Mouse (Mus musculus): ENCODE results near the gene Gm9507. TPM values are rescaled to one million over a fixed set of nuclear protein-coding genes. Genes with fewer than 3 reads are reported as not detected.
"Not testable (repeated sequence)": the region's sequence is repeated elsewhere in the genome, so short reads cannot be mapped to it uniquely, and the experiment has no call there.

The Gm9507 gene
- polyA plus RNA-seq, 1 experiment: not detected

DNA sequence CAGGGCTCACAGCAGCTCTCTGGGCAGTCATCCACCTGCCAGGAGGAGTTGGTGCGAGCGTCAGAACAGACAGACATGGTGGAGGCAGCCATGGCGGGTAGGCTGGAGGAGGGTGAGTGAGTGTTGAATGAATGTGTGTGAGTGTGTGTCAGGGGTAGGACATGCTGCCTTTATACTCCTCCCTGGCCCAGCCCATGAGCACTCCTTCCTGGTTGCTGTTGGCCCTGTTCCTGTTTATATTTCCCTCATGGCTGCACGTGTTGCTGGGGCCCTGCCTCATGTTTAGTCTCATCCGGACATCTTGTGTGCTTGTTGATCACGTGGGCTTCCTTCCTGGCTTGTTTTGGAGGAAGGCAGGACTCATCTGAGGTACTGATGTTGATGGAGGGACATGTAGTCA is 15.3 kb upstream of the Gm9507 start, which contains the start of gene Krtap10-4:
Gene Krtap10-4 (minus strand): TSS at position 145 of the 400 bp plus-strand sequence.
- H3K4me3 ChIP-seq (ENCODE audit: control insufficient read depth, low read depth, low read length): no peak within 1 kb of the TSS
- H3K27me3 ChIP-seq (ENCODE audit: control insufficient read depth, insufficient read depth, low read length): no peaks in the 10 kb centered on the region
- H3K36me3 ChIP-seq (ENCODE audit: control insufficient read depth, insufficient read depth, low read length): no peaks in the 10 kb centered on the region
- H3K27ac ChIP-seq (ENCODE audit: control insufficient read depth, insufficient read depth, low read depth, low read length): no peak within 1 kb of the TSS
- no peaks in the 10 kb centered on the region for H3K4me1 ChIP-seq (ENCODE audit: control insufficient read depth, insufficient read depth, low read length)
- TF ChIP-seq CTCF (IDR thresholded peaks at IDR 0.05; ENCODE audit: control insufficient read depth, insufficient read depth, insufficient replicate concordance, low read depth, low read length): no peak
- no peak for TF ChIP-seq POLR2A (IDR thresholded peaks at IDR 0.05; ENCODE audit: control insufficient read depth, low read depth, low read length)

DNA sequence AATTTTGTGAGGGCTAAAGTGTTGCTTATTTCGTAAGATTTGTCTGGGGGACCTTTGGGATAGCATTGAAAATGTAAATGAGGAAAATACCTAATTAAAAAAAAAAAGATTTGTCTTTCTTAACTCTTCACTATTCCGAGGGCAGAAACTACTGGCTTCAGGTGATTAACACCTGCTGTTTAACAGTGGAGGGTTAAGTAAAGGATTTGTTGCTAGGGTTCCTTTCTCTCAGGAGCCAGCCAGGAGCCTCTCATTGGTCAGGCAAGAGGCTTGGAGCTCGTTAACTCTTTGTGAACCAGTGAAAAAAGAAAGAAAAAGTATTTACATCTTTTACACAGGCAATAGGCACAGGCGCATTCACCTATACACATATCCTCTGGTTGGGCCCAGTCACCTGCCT is 7.6 kb upstream of the Gm9507 start:
- TF ChIP-seq CTCF (IDR thresholded peaks at IDR 0.05; ENCODE audit: control insufficient read depth, insufficient read depth, insufficient replicate concordance, low read depth, low read length) (no peak), POLR2A (IDR thresholded peaks at IDR 0.05; ENCODE audit: control insufficient read depth, low read depth, low read length) (no peak)
- no peaks in the 10 kb centered on the region for H3K27me3 ChIP-seq (ENCODE audit: control insufficient read depth, insufficient read depth, low read length)
- H3K4me3 ChIP-seq (ENCODE audit: control insufficient read depth, low read depth, low read length): no peak overlapping the region
- no peaks in the 10 kb centered on the region for H3K36me3 ChIP-seq (ENCODE audit: control insufficient read depth, insufficient read depth, low read length)
- no peak overlapping the region for H3K27ac ChIP-seq (ENCODE audit: control insufficient read depth, insufficient read depth, low read depth, low read length)
- no peaks in the 10 kb centered on the region for H3K4me1 ChIP-seq (ENCODE audit: control insufficient read depth, insufficient read depth, low read length)

DNA sequence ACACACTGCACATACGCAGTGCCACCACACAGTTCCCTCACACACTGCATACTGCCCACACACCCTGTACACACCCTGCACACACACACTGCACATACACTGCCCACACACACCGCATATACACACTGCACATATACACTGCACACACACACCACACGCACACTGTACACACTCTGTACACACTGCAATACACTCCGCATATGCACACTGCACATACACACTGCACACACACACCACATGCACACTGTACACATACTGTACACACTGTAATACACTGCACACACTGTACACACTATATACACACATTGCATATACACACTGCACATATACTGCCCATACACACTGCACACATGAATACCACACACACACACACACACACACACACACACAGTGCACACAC is 6.9 kb upstream of the Gm9507 start:
- TF ChIP-seq CTCF (IDR thresholded peaks at IDR 0.05; ENCODE audit: control insufficient read depth, insufficient read depth, insufficient replicate concordance, low read depth, low read length) (no peak), POLR2A (IDR thresholded peaks at IDR 0.05; ENCODE audit: control insufficient read depth, low read depth, low read length) (no peak)
- no peaks in the 10 kb centered on the region for H3K36me3 ChIP-seq (ENCODE audit: control insufficient read depth, insufficient read depth, low read length)
- no peaks in the 10 kb centered on the region for H3K27me3 ChIP-seq (ENCODE audit: control insufficient read depth, insufficient read depth, low read length)
- no peaks in the 10 kb centered on the region for H3K4me1 ChIP-seq (ENCODE audit: control insufficient read depth, insufficient read depth, low read length)
- H3K27ac ChIP-seq (ENCODE audit: control insufficient read depth, insufficient read depth, low read depth, low read length): no peak overlapping the region
- no peak overlapping the region for H3K4me3 ChIP-seq (ENCODE audit: control insufficient read depth, low read depth, low read length)

DNA sequence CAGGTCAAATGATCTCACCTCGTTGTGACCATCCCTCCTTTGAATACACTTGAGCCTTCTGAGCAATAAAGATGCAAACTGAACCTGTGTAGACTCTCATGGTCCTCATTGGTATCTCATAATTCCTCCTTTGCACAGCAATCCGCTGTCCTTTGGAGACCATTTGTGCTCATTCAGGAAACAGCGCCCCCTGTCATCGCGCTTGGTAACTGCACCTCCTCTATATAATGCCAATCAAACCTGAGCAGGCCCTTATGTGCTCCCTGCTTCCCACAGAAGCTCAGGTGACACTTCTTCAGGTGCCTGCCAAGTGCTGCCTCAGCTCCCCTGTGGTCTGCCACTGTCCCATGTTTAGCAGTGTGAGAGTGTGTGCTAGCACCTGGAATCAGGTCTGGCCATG is 3.9 kb upstream of the Gm9507 start:
- no peak overlapping the region for H3K4me3 ChIP-seq (ENCODE audit: control insufficient read depth, low read depth, low read length)
- H3K4me1 ChIP-seq (ENCODE audit: control insufficient read depth, insufficient read depth, low read length): no peaks in the 10 kb centered on the region
- no peaks in the 10 kb centered on the region for H3K27me3 ChIP-seq (ENCODE audit: control insufficient read depth, insufficient read depth, low read length)
- TF ChIP-seq CTCF (IDR thresholded peaks at IDR 0.05; ENCODE audit: control insufficient read depth, insufficient read depth, insufficient replicate concordance, low read depth, low read length) (peak; percentile 78; the same call in 1 of the 2 replicates), POLR2A (IDR thresholded peaks at IDR 0.05; ENCODE audit: control insufficient read depth, low read depth, low read length) (no peak)
- no peaks in the 10 kb centered on the region for H3K36me3 ChIP-seq (ENCODE audit: control insufficient read depth, insufficient read depth, low read length)
- H3K27ac ChIP-seq (ENCODE audit: control insufficient read depth, insufficient read depth, low read depth, low read length): no peak overlapping the region

DNA sequence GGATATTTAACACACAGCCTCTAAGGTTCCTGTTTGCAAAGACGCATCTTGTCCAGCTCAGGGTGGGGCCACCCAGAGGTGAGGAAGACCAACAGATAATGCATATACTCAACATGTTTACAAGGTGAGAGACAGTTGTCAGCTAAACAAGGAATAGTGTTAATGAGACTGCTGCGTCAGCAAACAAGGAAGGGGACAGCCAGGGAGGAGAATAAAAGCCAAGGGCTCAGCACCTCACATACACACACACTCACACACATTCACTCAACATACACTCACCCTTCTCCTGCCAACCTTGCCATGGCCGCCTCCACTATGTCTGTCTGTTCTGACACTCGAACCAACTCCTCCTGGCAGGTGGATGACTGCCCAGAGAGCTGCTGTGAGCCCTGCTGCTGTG is 2.7 kb upstream of the Gm9507 start, which contains the start of gene Gm2696:
Gene Gm2696 (plus strand): TSS at position 301 of the 400 bp plus-strand sequence.
- Histone ChIP-seq H3K4me3 (ENCODE audit: control insufficient read depth, low read depth, low read length) (no peak within 1 kb of the TSS), H3K36me3 (ENCODE audit: control insufficient read depth, insufficient read depth, low read length) (no peaks in the 10 kb centered on the region), H3K4me1 (ENCODE audit: control insufficient read depth, insufficient read depth, low read length) (no peaks in the 10 kb centered on the region), H3K27ac (ENCODE audit: control insufficient read depth, insufficient read depth, low read depth, low read length) (no peak within 1 kb of the TSS), H3K27me3 (ENCODE audit: control insufficient read depth, insufficient read depth, low read length) (no peaks in the 10 kb centered on the region)
- TF ChIP-seq CTCF (IDR thresholded peaks at IDR 0.05; ENCODE audit: control insufficient read depth, insufficient read depth, insufficient replicate concordance, low read depth, low read length) (no peak), POLR2A (IDR thresholded peaks at IDR 0.05; ENCODE audit: control insufficient read depth, low read depth, low read length) (no peak)

DNA sequence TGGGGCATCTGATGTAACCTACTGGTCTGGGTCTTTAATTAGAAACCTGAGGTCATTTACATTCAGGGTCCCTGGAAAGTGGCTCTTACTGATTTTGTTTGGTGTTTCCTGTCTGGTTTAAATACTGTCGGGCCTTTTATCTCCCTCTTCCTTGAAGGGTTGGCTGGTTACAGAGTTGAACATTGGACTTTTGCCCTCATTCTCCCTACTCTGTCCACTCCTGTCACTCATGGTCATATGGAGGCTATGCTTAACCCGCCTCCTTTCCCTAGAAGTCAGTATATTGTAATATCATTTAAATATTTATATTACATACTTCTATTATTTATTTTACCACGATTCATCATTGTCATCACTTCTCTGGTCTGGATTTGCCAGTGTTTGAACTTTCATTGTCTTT is 7.5 kb downstream of the Gm9507 start:
- Histone ChIP-seq H3K36me3 (ENCODE audit: control insufficient read depth, insufficient read depth, low read length) (no peaks in the 10 kb centered on the region), H3K27me3 (ENCODE audit: control insufficient read depth, insufficient read depth, low read length) (no peaks in the 10 kb centered on the region), H3K4me1 (ENCODE audit: control insufficient read depth, insufficient read depth, low read length) (no peaks in the 10 kb centered on the region), H3K27ac (ENCODE audit: control insufficient read depth, insufficient read depth, low read depth, low read length) (no peak overlapping the region), H3K4me3 (ENCODE audit: control insufficient read depth, low read depth, low read length) (no peak overlapping the region)
- TF ChIP-seq CTCF (IDR thresholded peaks at IDR 0.05; ENCODE audit: control insufficient read depth, insufficient read depth, insufficient replicate concordance, low read depth, low read length) (no peak), POLR2A (IDR thresholded peaks at IDR 0.05; ENCODE audit: control insufficient read depth, low read depth, low read length) (no peak)

DNA sequence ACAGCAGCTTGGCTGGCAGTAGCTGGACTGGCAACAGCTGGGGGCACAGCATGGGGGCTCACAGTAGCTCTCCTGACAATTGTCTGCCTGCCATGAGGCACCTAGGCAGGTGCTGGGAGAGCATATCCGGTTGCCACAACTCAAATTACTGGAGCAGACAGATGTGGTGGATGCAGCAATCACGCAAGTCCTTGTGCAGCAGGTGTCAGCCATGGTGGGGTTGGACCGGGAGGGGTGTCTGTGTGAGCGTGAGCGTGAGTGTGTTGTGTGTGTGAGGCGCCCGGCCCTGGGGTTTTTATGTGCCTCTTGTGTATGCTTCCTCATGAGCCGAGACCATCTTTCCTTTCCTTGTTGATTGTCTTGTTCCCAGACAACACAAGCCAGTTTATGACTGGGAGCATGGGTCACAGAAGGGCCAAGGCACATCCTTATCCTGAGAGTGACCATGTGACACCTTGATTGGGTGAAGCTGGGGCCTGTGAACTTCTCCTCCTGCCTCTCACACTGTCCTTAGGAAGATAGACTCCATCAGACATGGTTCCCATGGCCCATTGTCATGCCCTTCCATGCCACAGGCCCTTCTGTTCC is 12.6 kb downstream of the Gm9507 start, which contains the start of gene Gm19668:
Gene Gm19668 (minus strand): TSS at position 213 of the 588 bp plus-strand sequence.
- H3K36me3 ChIP-seq (ENCODE audit: control insufficient read depth, insufficient read depth, low read length): no peaks in the 10 kb centered on the region
- H3K27me3 ChIP-seq (ENCODE audit: control insufficient read depth, insufficient read depth, low read length): no peaks in the 10 kb centered on the region
- no peak within 1 kb of the TSS for H3K4me3 ChIP-seq (ENCODE audit: control insufficient read depth, low read depth, low read length)
- no peaks in the 10 kb centered on the region for H3K4me1 ChIP-seq (ENCODE audit: control insufficient read depth, insufficient read depth, low read length)
- TF ChIP-seq POLR2A (IDR thresholded peaks at IDR 0.05; ENCODE audit: control insufficient read depth, low read depth, low read length) (no peak), CTCF (IDR thresholded peaks at IDR 0.05; ENCODE audit: control insufficient read depth, insufficient read depth, insufficient replicate concordance, low read depth, low read length) (no peak)
- no peak within 1 kb of the TSS for H3K27ac ChIP-seq (ENCODE audit: control insufficient read depth, insufficient read depth, low read depth, low read length)

DNA sequence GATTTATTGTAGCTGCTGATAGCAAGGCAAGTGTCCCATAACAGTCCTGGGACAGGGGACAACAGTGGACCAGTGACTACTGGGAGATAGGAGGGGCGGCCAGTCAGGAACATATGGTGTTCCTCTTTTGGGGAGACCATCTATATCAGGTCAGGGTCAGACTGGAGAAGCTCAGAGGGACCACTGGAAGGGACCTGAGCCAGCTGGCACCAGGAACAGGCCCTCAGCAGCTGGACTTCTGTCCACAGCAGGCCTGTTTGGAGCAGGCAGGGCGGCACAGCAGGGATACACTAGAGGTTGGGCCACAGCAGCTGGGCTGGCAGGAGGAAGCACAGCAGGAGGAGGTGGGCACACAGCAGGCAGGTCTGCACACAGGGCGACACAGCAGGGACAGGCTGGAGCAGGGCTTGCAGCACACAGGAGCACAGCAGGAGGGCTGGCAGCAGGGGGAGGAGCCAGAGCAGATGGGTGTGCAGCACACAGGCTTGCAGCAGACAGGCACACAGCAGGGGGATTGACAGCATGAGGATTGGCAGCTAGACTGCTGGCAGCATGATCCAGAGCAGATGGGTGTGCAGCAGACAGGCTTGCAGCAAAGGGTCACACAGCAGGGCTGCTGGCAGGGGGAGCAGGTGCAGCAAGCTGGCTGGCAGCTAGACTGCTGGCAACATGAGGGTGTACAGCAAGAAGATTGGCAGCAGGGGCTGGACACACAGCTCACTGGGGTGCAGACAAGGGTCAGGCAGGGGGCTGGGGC is 13.3 kb downstream of the Gm9507 start:
- H3K4me3 ChIP-seq (ENCODE audit: control insufficient read depth, low read depth, low read length); H3K27ac ChIP-seq (ENCODE audit: control insufficient read depth, insufficient read depth, low read depth, low read length); H3K36me3 ChIP-seq (ENCODE audit: control insufficient read depth, insufficient read depth, low read length); H3K27me3 ChIP-seq (ENCODE audit: control insufficient read depth, insufficient read depth, low read length); H3K4me1 ChIP-seq (ENCODE audit: control insufficient read depth, insufficient read depth, low read length): not testable (repeated sequence)
